Mouse (Mus musculus) right cerebral cortex, postnatal 4 days (tissue): ENCODE data around the gene Tapbpl.

Source experiments
- DNase-seq: peaks from one replicate; pipeline ENCODE4 v3.0.0-alpha.2; 2022

Gene Tapbpl

DNA sequence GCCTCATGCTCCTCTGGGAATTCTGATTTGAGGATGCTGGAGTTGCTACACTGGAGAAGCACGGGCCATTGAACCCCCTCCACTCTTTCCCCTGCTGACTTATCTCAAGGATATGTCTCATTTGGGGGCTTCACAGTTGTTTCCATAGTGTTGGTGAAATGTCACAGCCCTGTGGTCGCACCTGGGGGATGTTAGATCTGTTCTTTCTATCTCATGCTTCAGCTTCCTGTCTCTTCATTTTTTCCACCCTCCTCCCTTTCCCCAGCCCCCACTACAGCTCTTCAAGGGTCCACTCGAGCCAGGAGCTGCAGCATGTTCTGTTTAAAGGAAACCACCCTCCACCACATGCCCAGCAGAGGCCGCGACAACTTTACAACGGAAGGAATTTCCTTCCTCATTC, 6.7 kb upstream of the Tapbpl start:
- no peak for DNase-seq

DNA sequence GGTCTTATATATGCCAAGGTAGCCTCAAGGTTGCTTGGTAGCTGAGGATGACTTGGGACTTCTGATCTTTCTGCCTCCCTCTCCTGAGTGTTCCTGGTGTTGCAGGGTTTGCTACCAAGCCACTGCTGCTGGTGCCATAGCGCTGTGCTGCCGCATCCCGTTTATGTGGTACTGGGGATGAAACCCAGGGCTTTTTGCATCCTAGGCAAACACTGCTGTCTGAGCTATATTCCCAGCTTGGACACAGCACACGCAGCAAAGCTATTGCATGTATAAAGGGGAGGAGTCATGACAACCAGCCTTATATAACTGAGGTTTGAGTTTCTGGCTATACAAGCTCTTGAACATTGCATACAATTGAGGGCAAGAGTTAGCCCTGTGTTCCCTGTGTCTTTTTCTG, 5.8 kb upstream of the Tapbpl start:
- DNase-seq, result no peak

DNA sequence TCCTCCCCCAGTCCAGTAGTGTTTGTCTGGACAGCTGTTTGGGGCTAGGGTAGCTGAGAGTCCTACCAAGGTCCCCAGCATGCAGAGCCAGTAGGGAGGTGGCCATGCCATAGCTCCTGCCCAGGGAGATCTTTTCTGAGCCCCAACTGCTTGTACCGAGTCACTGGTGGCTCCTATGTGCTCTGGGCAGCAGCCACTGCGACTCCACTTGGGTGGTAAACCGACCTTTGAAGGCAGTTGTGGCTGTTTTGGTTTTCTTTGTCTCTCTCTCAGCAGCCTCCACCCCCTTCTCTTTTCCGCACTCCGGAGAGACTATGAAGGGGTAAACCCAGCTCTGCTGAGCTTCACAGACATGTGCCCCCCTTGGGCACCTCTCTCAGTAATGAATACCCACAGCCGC, 5.1 kb upstream of the Tapbpl start, which contains the start of gene Cd27:
Gene Cd27, minus strand, starts transcription at position 229 of the 400 bp plus-strand sequence.
- DNase-seq, result no peak

DNA sequence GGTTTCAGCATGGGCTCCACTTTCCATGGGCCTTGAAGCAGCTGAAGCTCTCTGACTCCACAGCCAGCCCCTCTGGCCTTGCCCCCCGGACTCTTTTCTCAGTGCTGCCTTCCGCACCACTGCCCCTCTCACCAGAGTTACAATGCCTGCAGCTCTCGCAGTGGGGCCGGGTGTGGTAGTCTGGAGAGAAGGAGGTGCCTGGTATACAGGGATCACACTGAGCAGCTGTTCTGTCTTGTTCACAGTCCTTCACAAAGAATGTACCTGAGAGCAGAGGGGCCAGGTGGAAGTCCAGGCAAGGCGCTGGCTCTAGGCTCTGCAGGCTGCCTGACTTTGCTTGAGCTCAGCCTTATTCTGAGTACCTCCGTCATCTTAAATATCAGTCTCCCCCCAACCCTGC, 4.7 kb upstream of the Tapbpl start:
- no peak for DNase-seq

DNA sequence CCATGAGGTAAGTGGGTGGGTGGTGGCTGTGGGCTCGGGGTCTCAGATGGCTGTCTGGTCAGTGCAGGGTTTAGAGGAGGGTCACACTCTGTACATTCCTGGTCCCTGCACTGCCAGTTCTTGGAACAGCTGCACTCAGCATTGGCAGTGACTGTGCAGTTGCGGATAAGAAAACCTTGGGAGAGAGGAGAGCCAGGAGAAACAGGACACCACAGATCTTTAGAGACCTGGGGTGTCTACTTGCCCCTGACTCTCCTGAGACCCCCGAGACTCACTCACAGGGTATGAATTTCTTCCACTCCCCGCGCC, 2.8 kb upstream of the Tapbpl start:
- DNase-seq, result no peak

DNA sequence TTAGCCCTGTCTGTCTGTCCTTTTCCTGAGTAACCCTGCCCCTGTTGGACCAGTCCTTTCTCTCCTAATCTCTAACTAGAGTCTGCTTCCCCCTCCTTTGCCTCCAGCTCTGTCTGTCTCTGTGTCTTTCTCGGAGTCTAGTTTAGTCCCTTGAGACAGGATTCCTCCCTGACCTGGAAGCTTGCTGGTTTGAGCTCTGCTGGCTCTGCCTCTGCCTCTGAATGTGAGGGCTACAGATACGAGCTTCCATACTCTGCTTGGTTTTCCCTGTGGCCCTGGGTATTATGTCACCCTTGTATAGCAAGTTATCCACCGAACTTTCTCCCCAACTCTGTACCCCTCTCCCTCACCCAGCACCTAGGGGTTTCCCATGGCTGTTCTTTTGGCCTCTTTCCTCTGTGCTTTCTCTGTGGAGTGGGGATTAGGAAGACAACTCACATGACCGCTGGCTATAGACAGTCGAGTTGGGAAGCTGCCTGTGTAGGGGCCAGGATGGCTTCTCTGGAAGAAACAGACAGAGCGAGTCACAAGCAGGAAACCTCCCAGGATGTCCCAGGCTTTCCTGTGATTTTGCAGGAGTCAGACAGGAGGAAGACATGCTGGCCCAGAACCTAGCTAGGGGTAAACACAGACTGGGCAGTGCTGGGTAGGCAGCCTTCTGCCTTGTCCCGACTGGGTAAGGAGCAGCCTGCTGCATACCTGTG, 2.3 kb upstream of the Tapbpl start:
- DNase-seq, result no peak

DNA sequence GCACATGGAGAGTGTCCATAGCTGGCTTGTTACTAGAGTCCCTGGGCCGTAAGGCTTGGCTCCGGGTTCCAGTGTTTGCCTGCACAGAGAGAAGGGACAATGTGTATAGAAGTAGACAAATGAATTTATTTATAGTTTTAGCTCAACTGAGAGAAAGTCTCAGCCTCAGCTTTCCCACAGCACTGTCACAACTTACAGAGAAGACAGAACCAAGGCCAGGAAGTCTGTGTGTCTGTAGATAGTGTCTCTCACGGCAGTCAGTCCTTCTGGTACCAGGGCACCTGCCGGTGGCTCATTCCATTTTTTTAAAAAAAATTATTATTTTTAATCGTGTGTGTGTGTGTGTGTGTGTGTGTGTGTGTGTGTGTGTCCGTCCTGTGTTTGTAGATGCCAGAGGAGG, 856 bp upstream of the Tapbpl start:
- no peak for DNase-seq

DNA sequence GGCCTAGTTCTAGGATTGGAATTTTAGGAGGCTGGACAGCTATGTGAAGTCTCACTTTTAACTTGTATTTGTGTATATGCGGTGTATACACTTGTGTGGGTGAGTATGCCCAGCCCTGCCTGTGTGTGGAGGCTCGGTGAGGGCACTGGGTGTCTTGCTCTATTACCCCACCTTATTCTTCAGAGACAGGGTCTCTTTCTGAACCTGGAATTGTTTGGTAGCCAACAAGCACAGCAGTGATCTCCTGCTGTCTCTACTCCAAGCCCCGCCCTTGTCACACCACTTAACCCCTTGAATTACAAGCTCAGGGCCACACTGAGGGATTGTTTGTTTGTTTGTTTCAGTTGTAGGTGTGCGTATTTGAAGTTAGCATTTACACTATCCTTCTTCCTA, 381 bp upstream of the Tapbpl start:
- DNase-seq, result no peak

DNA sequence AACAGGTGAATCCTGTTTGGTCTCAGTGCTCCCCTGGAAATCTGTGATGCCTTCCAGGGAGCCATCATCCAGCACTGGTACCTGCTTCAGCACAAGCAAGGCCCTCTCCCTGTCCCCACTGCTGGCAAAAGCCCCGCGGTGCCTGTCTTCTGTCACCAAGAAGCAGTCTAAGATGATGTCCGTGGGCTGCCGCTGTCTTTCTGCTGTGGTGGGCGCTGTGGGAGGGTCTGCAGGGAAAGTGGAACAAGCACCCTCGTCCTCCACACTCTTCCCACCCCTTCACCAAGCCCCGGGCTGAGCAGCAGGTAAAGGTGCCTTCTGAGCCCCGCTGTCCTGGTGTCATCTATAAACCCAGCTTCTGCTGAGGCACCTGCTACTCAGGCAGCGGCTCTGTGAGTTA, 1.1 kb downstream of the Tapbpl start:
- no peak for DNase-seq

DNA sequence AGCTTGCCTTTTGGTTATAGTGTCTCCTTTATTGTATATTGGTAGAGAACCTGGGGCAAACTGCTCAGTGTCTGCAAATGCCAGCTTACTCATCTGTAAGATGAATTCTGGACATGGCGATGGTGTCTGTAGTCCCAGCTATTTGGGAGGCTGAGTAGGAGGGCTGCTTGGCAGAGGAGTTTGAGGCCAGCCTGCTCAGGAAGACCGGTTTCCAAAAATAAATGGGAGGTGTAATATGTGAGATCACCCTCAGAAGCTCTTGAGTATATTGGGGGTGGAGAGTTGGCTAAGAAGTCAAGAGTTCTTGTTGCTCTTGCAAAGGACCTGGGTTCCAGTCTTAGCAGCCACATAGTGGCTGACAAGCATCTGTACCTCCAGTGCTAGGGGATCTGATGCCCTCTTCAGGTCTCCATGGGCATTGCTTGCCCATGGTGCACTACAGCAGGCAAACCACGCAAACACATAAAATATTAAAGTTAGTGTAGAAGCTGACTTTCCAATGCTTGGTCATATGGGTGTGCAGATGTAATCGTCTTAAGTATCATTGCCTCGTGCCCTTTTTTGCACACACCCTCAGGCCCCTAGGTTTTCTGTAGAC, 6.0 kb downstream of the Tapbpl start:
- DNase-seq, result no peak

DNA sequence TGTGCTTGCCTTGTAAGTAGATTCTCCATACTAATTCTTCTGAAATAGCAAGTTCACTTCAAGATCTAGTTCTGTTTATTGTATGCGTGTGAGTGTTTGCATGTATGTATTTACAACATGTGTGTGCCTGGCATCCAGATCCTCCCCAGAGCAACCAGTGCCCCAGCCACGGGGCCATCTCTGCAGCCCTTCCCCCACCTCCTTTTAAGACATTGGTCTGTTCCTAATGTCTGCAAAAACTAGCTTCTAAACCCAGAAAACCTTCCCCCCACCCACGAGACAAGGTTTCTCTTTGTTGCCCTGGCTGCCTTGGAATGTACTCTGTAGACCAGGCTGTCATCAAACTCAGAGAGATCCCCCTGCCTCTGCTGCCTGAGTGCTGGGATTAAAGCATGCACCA, 9.1 kb downstream of the Tapbpl start:
- DNase-seq, result no peak

DNA sequence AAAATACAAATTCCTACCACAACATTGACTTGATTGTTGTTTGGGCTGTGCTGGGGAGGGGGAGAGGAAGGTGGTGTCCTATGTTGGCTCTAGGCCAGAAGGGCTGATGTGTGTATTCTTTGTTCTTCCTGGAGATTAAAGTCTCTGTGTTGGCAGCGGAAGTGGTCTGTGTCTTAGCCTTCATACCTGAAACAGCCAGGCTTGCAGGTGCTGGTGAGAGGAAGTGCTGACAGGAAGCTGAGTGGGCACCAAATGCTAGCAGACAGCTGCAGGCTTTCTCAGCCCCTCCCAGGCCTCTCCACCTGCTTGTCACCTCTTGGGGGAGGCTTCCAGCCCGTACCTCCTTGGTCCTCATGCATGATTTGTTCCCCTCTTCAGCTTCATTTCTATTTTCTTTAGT, 9.5 kb downstream of the Tapbpl start:
- DNase-seq, result no peak

DNA sequence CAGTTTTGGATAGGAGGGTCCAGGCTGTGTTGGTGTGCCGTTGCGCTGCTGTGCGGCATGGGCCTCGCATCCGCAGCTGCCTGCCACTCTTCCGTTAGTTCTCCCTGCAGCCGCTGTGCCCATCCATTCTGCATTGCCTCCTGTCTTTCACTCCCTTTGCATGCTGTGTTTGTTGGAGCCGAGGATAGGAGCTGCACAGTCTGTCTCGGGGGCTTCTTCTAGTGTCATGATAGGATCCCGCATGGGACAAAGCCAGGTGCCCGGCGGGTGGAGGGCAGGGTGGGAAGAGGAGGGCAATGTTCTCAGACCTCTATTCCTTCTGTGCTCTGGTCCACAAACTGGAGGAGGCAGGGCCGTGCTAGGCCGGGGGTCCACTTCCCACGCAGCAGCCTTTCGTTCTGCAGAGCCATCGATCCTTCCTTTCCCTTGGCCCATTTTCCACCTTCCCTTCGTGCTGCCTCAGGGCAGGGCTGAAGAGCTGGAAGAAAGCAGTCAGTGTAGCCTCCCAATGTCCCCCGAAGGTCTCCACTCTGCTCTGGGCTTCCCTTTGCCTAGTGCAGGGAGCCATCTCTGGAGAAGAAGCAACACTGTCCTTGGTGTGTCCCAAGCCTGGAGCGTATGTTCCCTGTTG, 10.4 kb downstream of the Tapbpl start:
- no peak for DNase-seq

DNA sequence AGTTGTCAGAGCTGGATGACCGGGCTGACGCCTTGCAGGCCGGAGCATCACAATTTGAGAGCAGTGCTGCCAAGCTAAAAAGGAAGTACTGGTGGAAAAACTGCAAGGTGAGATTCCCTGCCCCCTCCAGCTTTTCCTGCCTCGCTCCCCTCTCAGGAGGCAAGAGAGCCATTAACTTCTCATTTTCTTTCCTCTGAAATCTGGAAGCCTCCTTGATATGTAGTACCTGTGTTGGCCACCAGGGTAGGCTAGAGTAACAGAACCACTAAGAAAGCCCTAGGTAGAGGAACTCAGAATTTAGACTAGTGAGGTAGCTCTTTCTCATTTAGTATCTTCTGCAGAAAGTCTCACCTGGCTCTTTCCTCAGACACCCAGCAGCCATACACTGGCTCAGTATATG, 12.7 kb downstream of the Tapbpl start:
- DNase-seq, result peak; percentile 34

DNA sequence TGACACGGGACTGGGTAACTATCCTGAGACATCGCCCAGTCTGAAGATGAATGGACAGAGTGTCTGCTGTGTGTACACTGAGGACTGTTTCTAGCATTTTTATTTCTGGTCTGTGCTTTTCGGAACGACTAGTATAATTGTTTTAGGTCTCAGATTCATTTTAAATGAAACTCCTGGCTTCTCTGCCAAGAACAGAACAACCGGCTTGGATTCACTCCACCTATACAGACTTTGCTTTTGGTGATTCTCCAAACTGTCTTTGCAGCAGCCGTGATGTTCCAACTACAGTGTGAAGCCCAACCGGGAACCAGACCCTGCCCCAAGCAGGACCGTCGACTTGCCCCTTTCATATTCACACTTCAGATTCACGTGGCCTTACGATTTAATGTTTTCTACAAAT, 13.8 kb downstream of the Tapbpl start:
- no peak for DNase-seq

DNA sequence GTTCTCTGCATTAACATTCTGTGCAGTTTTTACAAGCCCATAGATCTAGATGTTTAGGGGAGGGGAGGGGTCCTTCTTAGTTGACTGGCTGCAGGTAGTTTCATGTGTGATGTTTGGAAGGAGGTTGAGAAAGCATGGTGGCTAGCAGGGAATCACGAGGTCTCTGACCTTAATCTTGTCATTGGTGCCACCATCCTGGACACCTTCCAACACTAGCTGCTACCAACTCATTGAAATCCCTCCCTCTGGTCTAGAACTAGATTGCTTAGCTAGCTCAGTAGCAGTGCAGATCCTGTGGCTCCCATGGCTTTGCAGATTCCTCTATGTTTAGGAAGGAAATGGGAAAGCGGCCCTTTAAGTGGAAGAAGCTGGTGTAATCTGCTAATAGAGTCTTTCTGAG, 14.8 kb downstream of the Tapbpl start:
- DNase-seq, result no peak

DNA sequence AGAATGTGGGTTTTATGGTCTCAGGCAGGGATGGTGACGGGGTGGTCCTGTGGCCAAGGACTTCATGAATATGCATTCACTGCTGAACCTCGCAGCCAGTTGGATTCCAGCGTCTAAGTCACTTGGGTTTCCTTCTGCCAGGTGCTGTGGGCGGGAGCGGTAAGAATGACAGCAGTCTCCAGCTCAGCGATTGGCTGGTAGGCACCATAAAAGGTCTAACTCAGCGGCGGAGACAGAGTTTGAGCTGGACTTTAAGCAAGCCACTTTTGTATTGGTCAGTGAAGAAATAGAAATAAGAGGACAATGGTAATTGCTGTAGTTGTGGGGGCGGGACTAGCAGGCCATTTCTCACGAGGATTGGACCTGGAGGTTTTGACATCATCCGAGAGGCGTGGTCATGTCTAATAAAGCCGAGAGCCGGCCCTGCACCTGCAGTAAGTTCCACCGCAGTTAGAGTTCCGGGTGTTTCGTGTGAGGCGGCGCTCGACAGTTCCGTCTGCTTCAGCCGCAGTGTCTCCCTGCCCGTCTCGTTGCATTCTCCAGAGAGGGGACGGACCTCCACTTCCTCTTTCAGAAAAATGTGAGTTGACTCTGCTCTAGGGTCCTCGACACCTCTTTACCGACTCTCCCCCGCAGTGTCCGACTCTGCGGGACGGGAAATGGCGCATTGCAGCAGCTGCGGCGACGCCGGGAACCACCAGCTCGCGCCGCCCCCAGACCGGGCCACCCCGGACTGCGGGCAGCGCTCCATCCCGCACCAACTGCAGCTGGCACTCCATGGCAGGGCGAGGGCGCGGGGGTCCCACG, 16.3 kb downstream of the Tapbpl start, which contains the start of gene Vamp1:
Gene Vamp1, plus strand, starts transcription at position 404 of the 807 bp plus-strand sequence.
- peak; percentile 80 for DNase-seq

DNA sequence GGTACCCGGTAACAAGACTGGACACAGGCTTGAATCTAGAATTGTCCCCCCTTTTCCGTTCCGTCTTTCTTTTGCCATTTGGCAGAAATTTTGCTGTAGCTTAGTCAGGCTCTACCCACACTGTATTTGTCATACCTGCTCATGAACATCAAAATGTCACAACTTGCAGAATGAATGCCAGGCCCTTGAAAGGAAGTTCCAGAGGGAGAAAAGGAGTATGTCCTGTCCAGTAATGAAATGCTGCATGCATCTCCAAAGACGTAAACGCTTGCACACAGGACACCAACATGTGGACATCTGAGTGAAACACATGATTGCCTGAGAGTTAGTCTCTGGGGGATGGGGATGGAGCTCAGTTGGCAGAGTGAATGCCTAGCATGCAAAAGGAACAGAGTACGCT, 17.9 kb downstream of the Tapbpl start:
- DNase-seq, result no peak

DNA sequence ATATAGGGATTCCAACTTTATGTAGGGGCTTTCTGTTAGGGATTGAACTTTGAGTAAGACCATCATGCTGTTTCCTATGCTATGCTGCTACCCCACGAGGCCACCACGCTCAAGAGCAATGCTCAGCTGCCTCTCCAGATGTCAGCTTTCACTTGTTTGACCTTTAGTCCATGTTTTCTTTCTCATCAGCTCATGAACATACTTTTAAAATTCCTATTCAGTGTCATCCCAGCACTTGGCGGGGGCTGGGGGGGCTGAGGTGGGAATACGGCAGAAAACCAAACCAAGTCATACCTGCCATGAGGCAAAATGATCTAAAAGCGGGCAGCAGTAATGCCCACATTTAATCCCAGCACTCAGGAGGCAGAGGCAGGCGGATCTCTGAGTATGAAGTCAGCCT, 18.5 kb downstream of the Tapbpl start:
- no peak for DNase-seq

DNA sequence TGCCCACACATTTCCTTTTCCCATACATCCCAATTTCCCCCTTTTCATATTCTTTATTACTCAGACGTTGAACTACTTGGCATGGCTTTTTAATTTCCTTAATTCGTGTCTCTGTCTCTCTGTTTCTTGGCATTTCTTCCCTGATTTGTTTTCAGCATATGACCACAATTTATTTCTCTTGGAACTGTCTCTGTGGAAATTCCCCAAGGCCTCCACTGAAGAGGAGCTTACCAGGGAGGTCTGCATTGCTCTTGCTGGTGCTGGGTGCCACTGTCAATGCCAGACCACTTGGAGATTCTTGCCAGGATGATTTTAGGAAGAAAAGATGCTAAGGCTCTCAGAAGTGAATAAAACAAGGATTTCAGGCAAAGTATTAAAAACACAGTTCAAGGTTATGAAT, 19.0 kb downstream of the Tapbpl start:
- no peak for DNase-seq

DNA sequence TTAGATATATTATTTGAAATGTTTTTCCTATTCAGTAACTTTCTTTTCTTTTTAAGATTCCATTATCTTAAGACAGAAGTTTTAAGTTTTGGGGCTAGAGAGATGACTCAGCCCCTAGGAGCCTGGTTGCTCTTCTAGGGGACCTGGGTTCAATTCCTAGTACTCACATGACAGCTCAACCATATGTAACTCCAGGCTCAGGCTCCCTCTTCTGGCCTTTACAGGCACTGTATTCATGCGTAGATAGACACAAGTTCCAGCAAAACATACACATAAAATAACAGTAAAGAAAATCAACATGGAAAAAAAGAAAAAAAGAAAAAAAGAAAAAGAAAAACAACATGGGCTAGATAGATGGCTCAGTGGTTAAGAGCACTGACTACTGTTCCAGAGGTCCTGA, 21.2 kb downstream of the Tapbpl start:
- DNase-seq, result no peak

DNA sequence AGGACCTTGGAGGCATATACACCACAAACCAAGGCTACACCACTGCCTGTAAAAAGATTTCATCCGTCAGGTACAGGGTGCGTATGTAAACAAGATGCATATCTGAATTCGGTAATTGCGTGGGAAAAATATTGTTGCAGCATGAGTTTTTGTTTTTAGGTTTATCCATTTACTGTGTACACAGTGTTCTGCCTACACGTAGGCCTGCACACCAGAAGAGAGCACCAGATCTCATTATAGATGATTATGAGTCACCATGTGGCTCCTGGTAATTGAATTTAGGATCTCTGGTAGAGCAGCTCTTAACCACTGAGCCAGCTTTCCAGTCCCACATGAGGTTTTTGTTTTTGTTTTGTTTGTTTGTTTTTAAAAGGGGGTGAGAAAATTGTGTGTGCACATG, 34.5 kb downstream of the Tapbpl start:
- DNase-seq, result no peak

DNA sequence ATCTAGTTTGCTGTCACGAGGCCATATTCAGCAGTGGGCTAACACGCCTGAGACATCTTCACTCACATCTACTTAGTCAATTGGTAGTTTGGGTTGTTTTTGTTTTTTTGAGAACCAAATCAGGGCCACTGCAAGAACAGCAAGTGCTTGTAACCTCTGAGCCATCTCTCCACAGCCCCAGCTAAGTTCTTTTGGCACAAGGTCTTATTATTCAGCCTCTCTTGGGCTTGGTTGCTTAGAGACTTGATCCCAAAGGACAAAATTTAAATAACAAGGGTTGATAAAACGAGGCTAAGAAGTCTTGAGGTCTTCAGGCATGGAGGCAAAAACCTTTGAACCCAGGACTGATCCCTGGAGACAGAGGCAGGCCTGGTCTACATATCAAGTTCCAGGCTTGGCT, 35.4 kb downstream of the Tapbpl start:
- DNase-seq, result no peak

DNA sequence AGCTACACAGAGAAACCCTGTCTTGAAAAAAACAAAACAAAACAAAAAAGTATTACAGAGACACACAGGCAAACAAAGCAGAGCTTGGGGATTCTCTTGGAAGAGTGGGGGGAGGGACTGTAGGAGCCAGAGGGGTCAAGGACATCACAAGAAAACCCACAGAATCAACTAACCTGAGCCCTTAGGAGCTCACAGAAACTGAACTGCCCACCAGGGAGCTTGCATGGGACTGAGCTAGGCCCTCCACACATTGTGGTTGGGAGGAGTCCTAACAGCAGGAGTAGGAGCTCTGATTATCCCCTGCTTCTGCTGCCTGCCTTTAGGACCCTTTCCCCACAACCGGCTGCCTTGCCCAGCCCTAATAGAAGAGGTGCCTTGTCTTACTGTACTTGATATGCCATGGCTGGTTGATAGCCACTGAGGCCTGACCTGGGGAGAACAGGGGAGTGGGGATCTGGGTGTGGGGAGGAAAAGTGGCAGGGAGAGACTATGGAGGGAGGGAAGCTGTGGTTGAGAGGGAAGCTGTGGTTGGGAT, 36.1 kb downstream of the Tapbpl start:
- DNase-seq, result no peak
